ENCODE assay signal across 8 mouse cellular contexts in genomic region chr3:58691997-58692721, GRCm38 (mm10). TPM values are rescaled to one million over a fixed set of nuclear protein-coding genes. Genes with fewer than 3 reads are reported as not detected.
A peak's percentile ranks its signal among the peaks of the same experiment; 100 is the strongest.
DNase-seq lines count a peak whose midpoint lies in the region; ATAC-seq and TF ChIP-seq lines count a peak whose summit lies in the region.

TSS of gene Siah2 (minus strand) at chr3:58692400.

- peak within 1 kb of the TSS; percentile 83 for H3K27ac ChIP-seq in brown adipose tissue, adult 24 weeks (replicated peaks; ENCODE audit: low read depth, low read length)
- peak within 1 kb of the TSS; percentile 85 for H3K27ac ChIP-seq in heart, embryonic 12.5 days (ENCODE audit: poor library complexity, severe bottlenecking)
- peak within 1 kb of the TSS; percentile 88 for H3K27ac ChIP-seq in kidney, postnatal 0 days
- H3K27ac ChIP-seq in liver, adult 2 months (replicated peaks; ENCODE audit: insufficient read depth, low read depth, low read length), result peak within 1 kb of the TSS; percentile 99

- H3K79me2 ChIP-seq in liver, adult 2 months (ENCODE audit: control insufficient read depth, insufficient read depth, low read length), result peaks cover 19% of the 10 kb centered on the region

- peak within 1 kb of the TSS; percentile 92 for H3K9ac ChIP-seq in heart, embryonic 12.5 days
- peak within 1 kb of the TSS; percentile 88 for H3K9ac ChIP-seq in kidney, postnatal 0 days (ENCODE audit: low read depth, low read length)
- H3K9ac ChIP-seq in liver, adult 2 months (ENCODE audit: low read depth, low read length), result peak within 1 kb of the TSS; percentile 90

- peak within 1 kb of the TSS; percentile 79 for H3K4me2 ChIP-seq in heart, embryonic 12.5 days
- peak within 1 kb of the TSS; percentile 98 for H3K4me2 ChIP-seq in kidney, postnatal 0 days (ENCODE audit: low read length)

- ATAC-seq in erythroid progenitor cell, adult 5-6 weeks (replicated peaks; ENCODE audit: low FRiP score, poor library complexity, severe bottlenecking), result peak; percentile 68
- ATAC-seq in heart, embryonic 12.5 days (ENCODE audit: insufficient number of reproducible peaks, low FRiP score), result peak; percentile 94
- ATAC-seq in kidney, postnatal 0 days (replicated peaks; ENCODE audit: low FRiP score, low read depth), result peak; percentile 93
- ATAC-seq in monocyte, adult 5-6 weeks (replicated peaks; ENCODE audit: insufficient number of reproducible peaks, low FRiP score, low TSS enrichment, poor library complexity, severe bottlenecking), result peak; percentile 77

- peaks cover 2% of the 10 kb centered on the region for H3K4me1 ChIP-seq in brown adipose tissue, adult 24 weeks (ENCODE audit: control insufficient read depth, insufficient read depth, insufficient read length, low read length)
- peaks cover 13% of the 10 kb centered on the region for H3K4me1 ChIP-seq in heart, embryonic 12.5 days (replicated peaks)
- peaks cover 4% of the 10 kb centered on the region; the same call in 1 of the 2 replicates for H3K4me1 ChIP-seq in kidney, postnatal 0 days (replicated peaks; ENCODE audit: insufficient read depth, low read length)
- peaks cover 14% of the 10 kb centered on the region for H3K4me1 ChIP-seq in liver, adult 2 months (ENCODE audit: control insufficient read depth, insufficient read depth, low read length)

- peak; percentile 35; the same call in 1 of the 2 replicates for TF ChIP-seq CTCF in kidney, postnatal 0 days (IDR thresholded peaks at IDR 0.05; ENCODE audit: low read depth)
- no peak; the same call in 1 of the 2 replicates for TF ChIP-seq CTCF in liver, adult 2 months (IDR thresholded peaks at IDR 0.05; ENCODE audit: low read depth, low read length)

- peak within 1 kb of the TSS; percentile 78 for H3K4me3 ChIP-seq in brown adipose tissue, adult 24 weeks (ENCODE audit: insufficient read depth, low read depth, low read length)
- peak within 1 kb of the TSS; percentile 87 for H3K4me3 ChIP-seq in heart, embryonic 12.5 days
- peak within 1 kb of the TSS; percentile 82 for H3K4me3 ChIP-seq in kidney, postnatal 0 days (replicated peaks; ENCODE audit: low read depth, low read length)
- peak within 1 kb of the TSS; percentile 98 for H3K4me3 ChIP-seq in liver, adult 2 months (ENCODE audit: insufficient read depth, low read depth, low read length)

- H3K27me3 ChIP-seq in heart, embryonic 12.5 days (replicated peaks), result no peaks in the 10 kb centered on the region
- no peaks in the 10 kb centered on the region for H3K27me3 ChIP-seq in kidney, postnatal 0 days (ENCODE audit: insufficient read depth, low read length)
- no peaks in the 10 kb centered on the region for H3K27me3 ChIP-seq in liver, adult 2 months (ENCODE audit: control insufficient read depth, insufficient read depth, low read length)

- peak; percentile 97 for DNase-seq in CD4-positive, CD25-positive, alpha-beta regulatory T cell, adult 2 months (ENCODE audit: low read depth, low spot score)
- DNase-seq in kidney, postnatal 0 days (ENCODE audit: low spot score), result peak; percentile 84
- DNase-seq in liver, adult 2 months (ENCODE audit: extremely low read depth, low read depth, low spot score), result peak; percentile 72
- DNase-seq in spleen, postnatal 36 days (ENCODE audit: low spot score in 2 of 2), result peak; percentile 91 to 92

- peaks cover 3% of the 10 kb centered on the region; the same call in 1 of the 2 replicates for H3K36me3 ChIP-seq in heart, embryonic 12.5 days
- H3K36me3 ChIP-seq in kidney, postnatal 0 days (ENCODE audit: insufficient read depth, low read length), result no peaks in the 10 kb centered on the region
- no peaks in the 10 kb centered on the region for H3K36me3 ChIP-seq in liver, adult 2 months (ENCODE audit: control insufficient read depth, insufficient read depth, low read length)

- H3K9me3 ChIP-seq in heart, embryonic 12.5 days (replicated peaks), result no peaks in the 10 kb centered on the region
- H3K9me3 ChIP-seq in kidney, postnatal 0 days (replicated peaks; ENCODE audit: low read length), result no peaks in the 10 kb centered on the region

- peak; percentile 73; the same call in 1 of the 2 replicates for TF ChIP-seq POLR2A in liver, adult 2 months (IDR thresholded peaks at IDR 0.05; ENCODE audit: extremely low read depth, insufficient read depth, low read length)

- WGBS in heart, embryonic 12.5 days, result under 1% methylated on average over 79 of the region's 87 CpGs
- under 1% methylated on average over 80 of the region's 87 CpGs for whole genome bisulfite sequencing in kidney, postnatal 0 days
- under 1% methylated on average over 83 of the region's 87 CpGs for WGBS in liver, adult 2 months

RNA-seq across cellular contexts. Expression of gene Siah2, which starts in this region (rescaled TPM):
- polyA plus RNA-seq in brown adipose tissue, adult 24 weeks (2012; ENCODE audit: insufficient read depth, insufficient read length, missing spikeins), result 3.3 and 5.4 TPM in 2 replicates
- total RNA-seq in erythroid progenitor cell, adult 5-6 weeks (2015; ENCODE audit: low replicate concordance), result 2.1 and 7.6 TPM in 2 replicates
- total RNA-seq in erythroid progenitor cell, adult 5-6 weeks (2017; ENCODE audit: low replicate concordance), result 1.0 and 1.2 TPM in 2 replicates
- polyA plus RNA-seq in heart, embryonic 12.5 days (2016; fragmentation: Nextera tagmentation; extraction: Ambion mirVana), result 6.7 and 8.2 TPM in 2 replicates
- polyA plus RNA-seq in kidney, postnatal 0 days (2015; fragmentation: Nextera tagmentation; extraction: Ambion mirVana), result 5.5 TPM in 2 replicates
- total RNA-seq in liver, adult 2 months (2014; rRNA removed), result 9.6 and 14.6 TPM in 2 replicates
- 29.4 and 30.2 TPM in 2 replicates for polyA plus RNA-seq in liver, adult 2 months (2012; rRNA removed)
- total RNA-seq in monocyte, adult 5-6 weeks (2017), result 16.8 to 20.9 TPM (median 20.6 TPM) in 3 replicates

Comparison
In these comparisons a context has a peak if more than half of its experiments do, and no peak if none do; other contexts are left out.
1. Peak in every context shown above with its lines: DNase-seq, ATAC-seq, H3K4me3 ChIP-seq and H3K27ac ChIP-seq.